Mouse (Mus musculus): ENCODE measurements around the gene Dhx35.

The Dhx35 gene

GRCm38 (mm10) chr2:158815686-158816085, 21.1 kb downstream of the Dhx35 start:
- DNase-seq = no peak

GRCm38 (mm10) chr2:158816239-158816638, 21.6 kb downstream of the Dhx35 start:
- no peak for DNase-seq

DNA sequence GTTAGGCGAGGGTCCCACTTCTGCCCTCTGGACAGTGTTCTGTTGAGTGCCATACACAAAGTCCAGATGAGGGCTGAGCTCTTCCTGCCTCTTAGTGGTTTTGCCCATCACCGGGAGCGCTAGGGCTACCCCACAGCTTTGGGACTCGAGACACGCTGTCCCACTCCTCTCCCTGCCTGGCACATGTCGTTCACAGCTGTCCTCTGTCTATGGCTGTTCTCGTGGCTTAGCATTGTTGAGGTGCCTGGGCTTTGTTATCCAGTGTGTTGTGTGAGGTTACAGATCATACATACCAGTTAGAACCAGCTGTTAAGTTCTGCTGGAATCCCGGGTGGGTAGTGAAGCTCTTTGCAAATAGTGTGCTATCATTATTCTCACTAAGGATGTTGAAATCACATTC, 23.1 kb downstream of the Dhx35 start:
- no peak for DNase-seq

DNA sequence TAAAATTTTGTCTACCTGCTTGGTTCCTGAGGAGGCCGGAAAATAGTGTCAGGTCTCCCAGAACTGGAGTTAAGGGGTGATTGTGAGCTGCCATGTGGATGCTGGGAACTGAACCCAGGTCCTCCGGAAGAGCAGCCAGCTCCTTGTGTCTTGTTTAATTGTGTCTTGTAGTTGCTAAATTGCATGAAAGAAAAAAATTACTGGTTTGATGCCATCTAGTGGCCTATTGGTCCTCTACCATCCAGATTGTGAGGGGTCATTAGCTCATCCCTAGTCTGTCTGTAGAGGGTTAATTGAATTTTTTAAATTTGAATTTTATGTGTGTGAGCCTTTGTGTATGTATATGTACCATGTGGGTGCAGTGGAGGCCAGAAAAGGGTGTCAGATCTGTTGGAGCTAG, 33.5 kb downstream of the Dhx35 start:
- DNase-seq = no peak

GRCm38 (mm10) chr2:158829746-158830145, 35.1 kb downstream of the Dhx35 start:
- DNase-seq = no peak

DNA sequence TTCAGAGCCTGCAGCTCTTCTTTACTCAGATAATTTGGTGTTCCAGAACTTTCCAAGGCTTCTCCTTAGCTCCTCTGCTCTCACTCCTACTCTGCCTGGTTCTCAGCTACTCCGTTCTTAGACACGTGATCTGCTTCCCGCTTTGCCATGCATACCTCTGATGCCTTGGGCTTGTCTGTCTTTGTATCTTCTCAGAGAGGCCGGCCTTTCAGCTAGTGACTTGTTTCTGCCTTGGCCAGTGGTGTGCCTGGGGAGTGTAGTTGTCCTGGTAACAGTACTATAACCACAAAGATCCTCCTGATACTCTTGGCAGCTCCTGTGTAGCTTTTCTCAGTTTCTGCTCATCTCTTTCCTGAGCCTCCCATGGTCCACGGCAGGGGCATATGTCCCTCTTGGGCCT, 38.6 kb downstream of the Dhx35 start:
- no peak for DNase-seq

DNA sequence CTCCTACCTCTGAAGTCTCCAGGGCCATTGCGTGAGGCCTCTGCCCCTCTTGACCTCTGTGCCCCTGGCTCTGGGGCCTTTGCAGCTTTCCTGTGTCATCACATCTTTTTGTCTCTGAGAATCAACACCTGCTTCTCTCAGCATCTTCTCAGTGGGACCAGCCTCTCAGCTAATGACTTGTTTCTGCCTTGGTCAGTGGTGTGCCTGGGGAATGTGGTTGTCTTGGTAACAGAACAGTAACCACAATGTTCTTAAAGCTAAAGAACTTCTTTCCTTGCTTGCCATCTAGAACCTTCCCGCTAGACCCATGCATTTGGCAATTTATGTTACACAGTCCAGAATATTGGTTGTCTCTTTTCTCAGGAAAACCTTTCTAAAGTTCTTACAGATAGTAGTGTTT, 39.0 kb downstream of the Dhx35 start:
- no peak for DNase-seq

DNA sequence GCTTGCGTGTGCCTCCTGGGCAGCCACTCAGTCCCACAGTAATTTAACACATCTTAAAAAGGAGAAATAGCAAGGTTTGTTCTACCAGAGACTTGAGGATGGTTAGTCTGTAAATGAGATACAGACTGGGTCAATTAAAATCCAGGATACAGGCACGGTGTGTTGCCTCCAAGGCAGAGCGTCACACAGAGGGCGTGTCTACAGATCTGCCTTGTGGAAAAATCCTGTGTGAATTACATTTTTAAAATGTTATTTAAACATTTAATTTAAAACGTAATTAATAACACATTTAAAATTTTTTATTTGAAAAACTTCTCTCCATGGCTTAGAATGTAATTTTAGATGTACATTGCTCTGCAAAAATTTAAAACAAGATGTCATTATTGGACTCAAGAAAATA, 48.7 kb downstream of the Dhx35 start:
- no peak for DNase-seq

DNA sequence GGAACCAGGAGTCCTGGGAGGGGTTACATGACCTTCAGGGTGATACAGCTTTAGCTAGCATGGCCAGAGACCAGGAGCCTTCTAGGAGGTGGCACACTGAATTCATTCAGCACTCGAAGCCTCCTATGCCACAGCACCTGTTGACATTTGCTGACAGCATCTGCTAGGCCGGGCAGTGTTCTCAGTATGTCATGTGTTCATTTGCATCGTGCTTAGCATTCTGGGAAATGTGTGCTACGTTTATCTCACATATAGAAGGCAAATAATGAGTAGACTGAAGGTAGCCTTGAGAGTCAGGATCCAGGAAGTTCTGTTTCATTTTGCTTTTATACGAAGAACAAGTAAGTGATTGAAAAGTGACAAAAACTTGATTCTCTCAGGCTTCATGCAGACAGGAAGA, 50.4 kb downstream of the Dhx35 start:
- no peak for DNase-seq

- no peak for DNase-seq
Measured at GRCm38 (mm10) chr2:158846208-158846607, 51.6 kb downstream of the Dhx35 start.

- no peak for DNase-seq
Measured at GRCm38 (mm10) chr2:158847991-158848390, 53.4 kb downstream of the Dhx35 start.

DNA sequence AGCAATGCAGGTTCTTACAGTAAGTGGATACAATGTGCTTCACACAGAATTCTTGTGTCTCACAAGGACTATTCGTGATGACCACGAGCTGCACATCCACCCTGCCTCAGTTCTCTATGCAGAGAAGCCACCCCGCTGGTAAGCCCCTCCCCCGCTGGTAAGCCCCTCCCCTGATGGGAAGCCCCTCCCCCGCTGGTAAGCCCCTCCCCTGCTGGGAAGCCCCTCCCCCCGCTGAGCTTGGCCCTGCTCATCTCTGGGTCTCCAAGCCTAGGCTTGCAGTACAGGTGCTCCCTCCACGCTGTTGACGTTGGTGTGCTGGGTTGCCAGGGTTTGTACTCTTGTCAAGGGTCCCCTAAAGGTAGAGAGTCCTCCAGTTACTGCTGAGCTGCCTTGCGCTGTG, 54.8 kb downstream of the Dhx35 start:
- DNase-seq = no peak

DNA sequence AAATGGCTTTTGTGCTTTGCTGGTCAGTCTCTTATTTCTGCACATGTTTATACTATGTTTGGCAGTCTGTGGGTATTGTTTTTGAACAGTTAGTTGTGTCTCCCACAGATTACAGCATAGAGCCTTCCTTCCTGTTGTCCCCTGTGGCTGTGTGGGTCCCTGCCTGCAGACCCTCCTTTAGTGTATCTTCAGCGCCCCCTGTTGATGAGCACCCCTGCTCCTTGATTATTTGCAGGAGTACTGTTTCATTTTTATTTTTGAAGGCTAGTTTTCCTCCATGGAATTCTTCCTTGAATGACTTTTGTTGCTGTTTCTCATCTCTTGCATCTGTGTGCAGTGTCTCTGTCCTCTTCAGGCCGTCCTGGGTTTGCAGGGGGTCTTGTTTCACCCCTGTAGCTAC, 58.0 kb downstream of the Dhx35 start:
- peak; percentile 66 to 69 for DNase-seq

DNA sequence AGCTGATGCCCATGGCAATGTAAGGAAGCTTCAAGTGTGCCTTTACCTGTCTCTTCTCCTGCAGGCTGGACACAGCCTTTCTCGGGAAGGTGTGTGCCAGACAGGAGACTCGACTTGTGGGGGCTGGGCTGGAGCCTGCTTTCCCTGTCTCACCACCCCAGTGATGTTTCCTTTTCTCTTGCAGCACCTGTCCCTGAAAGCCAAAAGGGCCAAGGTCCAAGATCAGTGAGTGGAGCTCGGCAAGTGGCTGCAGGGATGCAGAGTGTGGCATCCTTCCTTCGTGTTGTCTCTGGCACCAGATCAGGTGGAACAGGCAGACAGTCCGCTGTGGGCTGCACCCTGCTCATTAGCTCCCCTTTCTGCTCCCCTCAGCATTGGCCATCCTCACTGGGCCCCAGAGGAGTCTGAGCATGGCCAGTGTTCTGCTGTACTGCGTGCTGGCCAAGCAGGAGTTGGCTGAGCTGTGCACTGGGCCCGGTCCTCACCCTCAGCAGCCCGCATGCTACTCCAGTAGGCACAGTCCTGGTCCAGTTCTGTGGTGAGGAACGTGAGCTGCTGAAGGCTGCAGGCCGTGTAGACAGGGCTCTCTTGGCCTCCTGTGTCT, 62.4 kb downstream of the Dhx35 start:
- no peak for DNase-seq

DNA sequence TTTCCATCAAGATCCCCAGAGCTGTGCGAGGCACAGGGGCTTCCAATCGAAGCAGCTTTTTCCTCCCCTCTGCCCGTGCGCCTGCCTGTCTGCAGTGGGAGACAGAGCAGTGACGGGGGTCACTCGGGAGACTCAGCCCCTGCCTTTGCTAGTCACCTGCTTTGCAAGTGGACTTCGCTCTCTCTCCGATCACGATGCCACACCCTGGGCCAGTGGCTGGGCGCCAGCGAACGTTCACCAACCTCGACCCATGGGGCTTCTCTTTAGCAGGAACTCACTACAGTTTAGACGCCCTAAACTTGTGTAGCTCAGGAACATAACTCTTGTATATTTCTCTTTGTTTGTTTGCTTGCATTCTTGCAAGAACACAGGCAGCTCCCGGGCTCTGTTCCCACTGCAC, 63.0 kb downstream of the Dhx35 start:
- no peak for DNase-seq

DNA sequence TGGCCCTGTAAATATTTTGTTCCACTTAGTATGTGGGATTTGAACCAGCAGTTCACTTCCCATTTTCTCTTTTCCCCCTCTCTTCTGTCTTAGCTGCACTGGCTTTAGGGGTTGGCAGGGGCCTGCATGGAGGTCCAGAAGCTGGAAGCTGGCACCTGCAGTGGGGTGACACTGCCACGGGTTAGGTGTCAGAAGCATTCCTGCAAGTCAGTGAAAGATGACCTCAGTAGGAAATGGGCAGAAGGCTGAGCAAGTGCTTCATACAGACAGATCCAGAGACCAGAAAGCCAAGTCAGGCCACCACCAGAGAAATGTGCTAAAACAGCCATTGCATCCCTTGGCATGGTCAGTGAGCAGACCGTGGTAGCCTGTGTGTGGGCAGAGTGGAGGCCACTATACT, 66.5 kb downstream of the Dhx35 start:
- no peak for DNase-seq

- DNase-seq = peak; percentile 35 to 39
Measured at GRCm38 (mm10) chr2:158863341-158864125, 68.9 kb downstream of the Dhx35 start.

GRCm38 (mm10) chr2:158864126-158864458, 69.5 kb downstream of the Dhx35 start:
- DNase-seq = no peak

DNA sequence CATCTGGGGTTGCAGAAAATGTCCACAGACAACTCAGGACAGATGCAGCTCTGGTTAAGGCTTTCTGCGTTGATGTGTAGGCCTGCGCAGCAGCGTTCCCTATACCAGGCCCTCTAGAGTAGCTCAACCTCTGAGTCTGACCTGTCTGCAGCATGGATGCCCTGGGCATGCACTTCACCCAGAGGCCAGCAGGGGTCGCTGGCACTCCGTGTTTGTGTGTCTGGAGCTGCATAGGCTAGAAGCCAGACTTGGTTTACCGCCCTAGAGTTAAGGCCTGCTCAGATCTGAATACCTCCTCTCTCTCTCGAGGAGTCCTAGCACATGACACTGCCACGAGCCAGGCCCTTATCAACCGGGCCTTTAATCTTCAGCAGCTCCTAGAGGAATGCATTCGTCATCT, 70.8 kb downstream of the Dhx35 start:
- DNase-seq = peak; percentile 77 to 81

DNA sequence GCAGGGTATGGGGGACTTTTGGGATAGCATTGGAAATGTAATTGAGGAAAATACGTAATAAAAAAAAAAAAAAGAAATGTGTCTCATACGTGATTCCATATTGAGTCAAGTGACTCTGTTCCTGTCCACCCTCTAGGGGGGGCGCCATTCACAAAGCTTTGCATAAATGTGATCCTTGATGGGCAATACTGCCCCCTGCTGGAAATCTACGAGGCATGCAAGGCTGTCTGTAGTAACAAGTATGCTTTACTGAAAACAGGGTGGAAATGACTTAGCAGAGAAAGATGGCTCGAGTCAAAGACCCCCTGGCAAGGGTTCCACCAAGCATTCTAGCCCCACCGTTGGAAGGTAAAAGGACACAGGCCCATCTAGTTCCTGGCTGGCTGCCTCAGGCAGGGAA, 92.0 kb downstream of the Dhx35 start:
- peak; percentile 25 to 26 for DNase-seq

DNA sequence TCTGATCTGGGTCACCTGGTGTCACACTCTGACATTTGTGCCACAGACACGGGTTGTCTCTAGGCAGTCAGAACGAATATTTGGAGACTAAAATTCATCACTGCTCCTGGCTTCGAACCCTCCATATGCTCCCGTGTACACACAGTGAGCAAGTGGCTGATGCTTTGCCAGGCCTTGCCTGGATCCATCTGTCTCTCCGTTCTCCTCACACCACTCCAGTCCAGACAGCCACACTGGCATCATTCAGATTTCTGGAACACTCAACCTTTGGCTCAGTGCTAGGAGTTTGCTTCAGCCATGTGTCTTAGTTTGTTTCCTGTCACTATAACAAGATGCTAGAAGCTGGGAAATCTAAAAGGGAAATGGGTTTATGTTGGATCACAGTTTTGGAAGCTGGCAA, 93.9 kb downstream of the Dhx35 start:
- DNase-seq = no peak

- no peak for DNase-seq
Measured at GRCm38 (mm10) chr2:158889201-158889600, 94.6 kb downstream of the Dhx35 start.

- no peak for DNase-seq
Measured at GRCm38 (mm10) chr2:158891319-158891718, 96.7 kb downstream of the Dhx35 start.

DNA sequence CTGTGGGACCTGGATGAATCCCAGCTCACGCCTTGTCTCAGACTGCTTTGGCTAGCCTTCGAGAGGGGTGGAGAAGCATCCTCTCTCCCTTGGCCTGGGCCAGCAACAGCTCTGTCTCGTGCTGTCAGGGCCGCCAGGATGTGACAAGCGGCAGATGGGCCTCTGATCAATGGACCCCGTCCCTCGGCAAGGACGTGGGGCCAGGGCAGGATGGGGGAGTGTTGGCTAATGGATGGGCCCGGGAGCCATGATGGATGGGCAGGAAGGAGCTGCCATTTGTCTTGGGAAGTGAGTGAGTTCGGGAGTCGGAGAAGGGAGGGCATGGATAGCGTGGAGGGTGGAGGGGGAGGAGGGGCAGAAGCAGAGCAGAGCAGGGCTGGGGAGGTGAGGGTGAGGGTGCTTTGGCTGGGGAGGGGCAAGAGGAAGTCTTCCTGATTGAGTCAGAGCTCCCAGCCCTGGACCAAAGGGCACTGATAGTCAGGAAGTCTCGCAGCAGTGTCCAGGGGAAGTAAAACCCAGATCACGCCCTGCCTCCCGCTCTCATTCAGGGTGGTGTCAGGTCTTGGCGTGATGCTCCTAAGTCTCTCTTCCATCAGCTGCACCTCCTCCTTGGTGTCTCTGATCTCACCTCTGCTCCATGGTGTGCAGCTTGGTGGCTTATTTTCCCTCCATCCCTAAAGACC, 98.7 kb downstream of the Dhx35 start:
- no peak for DNase-seq

Data from thymus, postnatal 36 days (tissue).